Mouse (Mus musculus) cortical plate, adult 2 months (tissue): ENCODE results near the gene Cyp1a1.

Experiments
- CTCF ChIP-seq: fragments of 200-500 bp; IDR thresholded peaks from 2 replicates; pipeline ENCODE4 v1.5.1; 2011; ENCODE audit warnings: mild to moderate bottlenecking, control low read depth, low read length; ENCODE audit not compliant: insufficient read depth; ENCODE audit errors: extremely low read depth
- POLR2A ChIP-seq: fragments of 200-500 bp; IDR thresholded peaks from 2 replicates; pipeline ENCODE4 v1.6.1; 2011; ENCODE audit warnings: mild to moderate bottlenecking, low read length, control low read depth; ENCODE audit not compliant: insufficient read depth; ENCODE audit errors: extremely low read depth

DNA sequence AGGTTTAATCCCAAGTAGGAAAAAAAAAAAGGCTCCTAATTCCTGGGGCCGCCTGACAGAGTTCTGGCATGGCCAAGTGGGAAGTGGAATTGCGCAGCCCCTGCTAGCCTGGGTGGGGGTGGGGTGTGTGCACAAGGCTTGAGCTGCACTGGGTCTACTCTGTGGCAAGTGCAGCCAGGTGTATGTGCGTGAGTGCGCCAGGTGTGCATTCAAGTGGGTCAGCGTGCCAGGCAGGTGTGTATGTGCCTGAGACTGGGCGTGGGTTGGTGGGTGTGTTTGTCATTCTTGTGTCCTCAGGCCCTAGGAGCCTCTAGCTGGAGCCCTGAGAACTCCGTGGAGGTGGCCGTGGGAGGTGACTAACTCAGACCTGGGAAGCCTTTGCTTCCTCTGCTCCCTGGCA is 21.2 kb upstream of the Cyp1a1 start:
- TF ChIP-seq POLR2A (no peak), CTCF (no peak)
